Mouse (Mus musculus) heart, postnatal 25 days (tissue): Measurements from ENCODE around the gene Map3k6. TPM values are rescaled to one million over a fixed set of nuclear protein-coding genes. Genes with fewer than 3 reads are reported as not detected.

Experiments used
- DNase-seq: peaks from one replicate; pipeline ENCODE4 v3.0.0; 2022; ENCODE audit warnings: low spot score
- intact Hi-C: fragments of 180-260 bp; cut with DNase I; formaldehyde crosslinking; loops from one replicate; pipeline ENCODE4 v1.15.1; 2025
- total RNA-seq, 2 experiments: library from RNA; stranded (reverse); gene quantifications; 2 replicates each; pipeline ENCODE4 v1.2.3; 2021

The Map3k6 gene
- total RNA-seq, 2 experiments from 2014 or later, result 10.8 to 20.1 TPM

DNA sequence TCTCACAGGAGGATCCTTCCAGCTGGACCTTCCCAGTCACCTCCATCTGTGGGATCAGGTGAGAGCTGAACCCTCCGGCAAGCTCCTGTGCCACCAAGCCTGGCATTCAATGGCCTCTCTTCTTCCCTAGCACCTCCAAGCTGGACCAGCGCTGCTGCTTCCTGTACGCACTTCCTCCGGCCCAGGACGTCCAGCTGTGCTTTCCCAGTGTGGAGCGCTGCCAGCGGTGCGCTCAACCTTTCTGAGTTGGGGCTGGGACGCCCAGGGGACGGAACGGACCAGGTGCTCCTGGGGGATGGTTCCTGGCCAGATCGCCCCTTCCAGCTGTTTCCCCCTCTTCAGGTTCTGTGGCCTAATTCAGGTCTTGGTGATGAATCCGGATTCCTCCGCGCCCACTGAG, 6.5 kb downstream of the Map3k6 start:
- intact Hi-C loops, result no loop called here
- peak; percentile 56 for DNase-seq

GRCm38 (mm10) chr4:133247806-133248449, 7.3 kb downstream of the Map3k6 start:
- intact Hi-C loops, result no loop called here
- DNase-seq, result no peak

DNA sequence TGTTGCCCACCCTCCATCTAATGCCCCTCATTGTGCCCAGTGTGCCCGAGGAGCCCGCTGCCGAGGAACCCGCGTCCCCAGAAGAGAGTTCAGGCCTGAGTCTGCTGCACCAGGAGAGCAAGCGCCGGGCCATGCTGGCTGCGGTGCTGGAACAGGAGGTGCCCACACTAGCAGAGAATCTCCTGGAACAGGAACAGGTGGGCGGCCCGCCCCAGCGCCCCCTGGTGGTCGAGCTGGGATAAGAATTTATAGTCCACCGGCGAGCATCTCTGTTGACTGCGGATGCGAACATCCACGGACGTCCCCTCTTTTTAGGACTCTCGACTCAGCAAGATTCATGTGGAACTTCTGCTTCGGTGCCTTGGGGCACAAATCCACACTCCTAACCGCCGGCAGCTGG, 10.0 kb downstream of the Map3k6 start:
- peak; percentile 65 for DNase-seq
- intact Hi-C loops, result loop anchor here (2.0 kb wide), 1 partner anchor 16 kb away; no protein-coding TSS in a partner anchor

DNA sequence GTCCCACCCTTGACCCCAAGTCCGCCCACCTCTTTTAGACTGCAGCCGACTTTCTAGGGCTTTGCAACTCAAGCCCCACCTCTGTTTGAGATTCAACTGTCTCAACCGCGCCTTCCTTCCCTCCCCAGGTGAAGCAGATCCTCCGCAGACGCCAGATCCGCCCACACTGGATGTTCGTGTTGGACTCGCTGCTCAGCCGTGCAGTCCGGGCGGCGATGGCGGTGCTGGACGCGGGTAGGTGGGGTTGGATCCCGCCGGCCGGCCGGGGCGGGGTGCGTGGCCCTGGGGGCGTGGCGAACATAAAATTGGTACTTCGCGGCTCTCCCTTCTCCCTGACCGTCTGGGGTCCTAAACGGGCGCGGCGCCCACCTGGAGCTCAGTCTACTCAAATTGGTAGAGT, 10.6 kb downstream of the Map3k6 start:
- no peak for DNase-seq
- intact Hi-C loops, result loop anchor here (2.0 kb wide), 1 partner anchor 16 kb away; no protein-coding TSS in a partner anchor

- intact Hi-C loops, result loop anchor here (2.0 kb wide), 1 partner anchor 35 kb away; no protein-coding TSS in a partner anchor
- no peak for DNase-seq
Observed at GRCm38 (mm10) chr4:133252089-133252488, 11.5 kb downstream of the Map3k6 start.

GRCm38 (mm10) chr4:133253412-133253811, 12.8 kb downstream of the Map3k6 start:
- intact Hi-C loops, result loop anchor here (2.0 kb wide), 1 partner anchor 37 kb away; no protein-coding TSS in a partner anchor
- no peak for DNase-seq

DNA sequence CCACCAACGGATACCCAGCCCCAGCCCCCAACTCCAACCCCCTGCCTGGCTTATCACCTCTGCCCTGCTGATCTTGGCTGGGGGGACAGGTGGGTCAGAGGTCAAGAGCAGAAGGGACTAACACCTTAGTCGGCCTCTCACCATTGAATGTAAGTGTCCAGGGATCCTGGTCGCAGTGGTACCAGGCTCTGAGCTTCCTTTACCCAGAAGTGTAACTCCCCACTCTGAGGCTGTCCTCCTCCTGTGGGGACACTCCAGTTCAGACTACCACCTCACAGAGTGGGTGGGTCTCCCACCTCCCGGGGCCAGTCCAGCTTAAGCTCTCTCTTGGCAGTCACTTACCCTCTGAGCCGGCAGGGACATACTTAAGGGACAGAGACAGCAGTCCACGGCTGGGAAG, 14.8 kb downstream of the Map3k6 start:
- no peak for DNase-seq
- intact Hi-C loops, result no loop called here

DNA sequence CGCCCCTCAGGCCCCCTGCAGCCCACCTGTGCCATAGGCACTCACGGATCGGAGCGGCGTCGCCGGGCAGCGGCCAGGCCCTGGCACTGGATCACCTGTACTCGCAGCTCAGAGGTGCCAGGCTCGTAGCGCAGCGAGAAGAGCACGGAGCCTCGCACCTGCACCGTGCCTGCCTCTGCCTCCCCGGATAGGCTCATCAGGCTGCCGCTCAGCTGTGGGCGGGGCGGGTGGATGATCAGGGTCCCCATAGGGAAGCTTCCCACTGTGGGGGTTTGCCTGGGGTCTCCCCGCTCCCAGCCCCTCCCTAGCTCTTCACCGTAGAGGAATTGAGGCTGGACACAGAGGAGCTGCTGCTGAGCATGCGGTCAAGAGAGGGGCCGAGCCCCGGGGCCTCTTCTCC, 16.2 kb downstream of the Map3k6 start:
- no peak for DNase-seq
- intact Hi-C loops, result no loop called here

- intact Hi-C loops, result no loop called here
- DNase-seq, result no peak
Observed at GRCm38 (mm10) chr4:133257230-133257629, 16.6 kb downstream of the Map3k6 start.

- DNase-seq, result no peak
- intact Hi-C loops, result no loop called here
Observed at GRCm38 (mm10) chr4:133257798-133258408, 17.3 kb downstream of the Map3k6 start.

- intact Hi-C loops, result no loop called here
- no peak for DNase-seq
Observed at GRCm38 (mm10) chr4:133261641-133262374, 21.2 kb downstream of the Map3k6 start.

DNA sequence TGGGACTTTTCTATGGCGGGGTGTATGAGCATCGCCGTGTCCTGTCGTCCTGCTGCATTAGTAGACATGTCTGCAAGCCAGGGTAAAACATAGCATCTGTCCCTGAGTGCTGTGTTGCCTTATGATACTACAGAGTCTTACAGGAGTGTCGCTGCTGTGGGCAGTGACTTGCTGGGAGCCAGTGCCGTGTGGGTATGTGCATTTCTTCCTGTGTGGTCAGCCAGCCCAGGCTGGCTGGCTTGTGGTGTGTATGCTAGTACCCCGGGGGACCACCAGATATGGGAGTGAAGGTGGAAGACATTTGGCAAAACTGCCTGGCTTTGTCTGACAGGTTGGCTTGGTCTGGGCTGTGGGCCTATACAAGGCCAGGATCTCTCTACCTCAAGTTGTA, 21.8 kb downstream of the Map3k6 start:
- no peak for DNase-seq

GRCm38 (mm10) chr4:133262882-133263281, 22.3 kb downstream of the Map3k6 start, which contains the start of gene Sytl1:
Gene Sytl1 (minus strand): TSS chr4:133263113.
- intact Hi-C loops, result no loop called here
- no peak for DNase-seq

More for the DNA sequence above, 21.8 kb downstream of the Map3k6 start:
- intact Hi-C loops, result no loop called here

- DNase-seq, result no peak
- intact Hi-C loops, result no loop called here
Observed at GRCm38 (mm10) chr4:133263756-133264155, 23.1 kb downstream of the Map3k6 start.

- DNase-seq, result no peak
- intact Hi-C loops, result no loop called here
Observed at GRCm38 (mm10) chr4:133264559-133264958, 23.9 kb downstream of the Map3k6 start.

GRCm38 (mm10) chr4:133265297-133265696, 24.7 kb downstream of the Map3k6 start:
- no peak for DNase-seq
- intact Hi-C loops, result no loop called here

GRCm38 (mm10) chr4:133265759-133266158, 25.1 kb downstream of the Map3k6 start:
- DNase-seq, result no peak
- intact Hi-C loops, result no loop called here

GRCm38 (mm10) chr4:133266248-133266880, 25.7 kb downstream of the Map3k6 start:
- no peak for DNase-seq
- intact Hi-C loops, result no loop called here

DNA sequence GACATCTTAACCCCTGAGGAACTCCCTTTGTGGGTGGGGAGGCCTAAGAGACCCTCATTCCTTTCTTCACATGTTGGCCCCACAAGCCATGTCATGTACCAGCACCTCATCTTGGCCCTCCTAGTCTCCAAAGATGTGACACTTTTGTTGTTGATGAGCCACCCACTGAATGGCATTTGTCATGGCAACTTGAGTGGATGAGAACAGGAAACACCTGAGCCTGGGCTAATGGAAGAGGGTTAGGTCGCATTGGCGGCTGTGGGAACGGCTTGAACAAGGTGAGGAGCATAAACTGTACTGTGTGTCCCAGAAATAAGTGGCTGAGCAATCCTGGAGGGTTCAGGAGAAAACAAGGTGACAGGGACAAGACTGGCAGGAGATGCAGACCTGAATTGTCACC, 28.3 kb downstream of the Map3k6 start:
- no peak for DNase-seq
- intact Hi-C loops, result no loop called here

DNA sequence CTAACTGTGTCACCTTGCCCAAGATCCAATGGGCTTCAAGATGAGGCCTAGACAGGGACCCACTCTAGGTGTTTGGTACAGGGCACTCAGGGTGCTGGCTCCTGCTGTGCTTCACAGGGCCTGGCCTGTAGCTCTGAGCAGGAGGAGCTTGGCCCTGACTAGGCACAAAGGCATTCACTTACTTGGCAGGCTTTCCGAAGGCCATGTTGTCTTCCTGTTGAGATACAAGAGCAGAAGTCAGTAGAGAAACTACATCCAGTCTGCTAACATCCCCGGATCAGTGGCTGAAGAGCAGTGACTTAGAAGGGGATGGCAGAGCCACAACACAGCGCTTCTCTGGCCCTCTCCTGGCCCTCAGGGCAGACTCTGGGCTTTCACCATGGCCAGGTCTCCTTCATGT, 29.0 kb downstream of the Map3k6 start:
- peak; percentile 47 for DNase-seq
- intact Hi-C loops, result no loop called here
